Mouse (Mus musculus) liver, embryonic 12.5 days (tissue): ENCODE measurements at regions not wholly inside any gene's neighbourhood (a gene's known extent, or its start where the extent isn't known, plus 50 kb on each side); places are given as distances from the start of the nearest gene placed in this dataset.

Source experiments
- ATAC-seq: fragments of 200-750 bp; cut with Nextera tagmentation; 2 replicates; pipeline ENCODE4 v1.8.0; 2017; ENCODE audit warnings: moderate number of reproducible peaks, mild to moderate bottlenecking, moderate library complexity
- H3K27ac ChIP-seq: fragments of 300-500 bp; sonication (generic); 2 replicates; pipeline ENCODE4 v1.5.1; 2016; ENCODE audit warnings: mild to moderate bottlenecking
- H3K27me3 ChIP-seq: fragments of 300-500 bp; sonication (generic); replicated peaks from 2 replicates; pipeline ENCODE4 v1.6.1; 2016; ENCODE audit warnings: mild to moderate bottlenecking, moderate library complexity
- H3K36me3 ChIP-seq: fragments of 300-500 bp; sonication (generic); 2 replicates; pipeline ENCODE4 v1.6.1; 2016; ENCODE audit warnings: mild to moderate bottlenecking, moderate library complexity
- H3K4me1 ChIP-seq: fragments of 300-500 bp; sonication (generic); 2 replicates; pipeline ENCODE4 v1.6.1; 2016
- H3K4me2 ChIP-seq: fragments of 300-500 bp; sonication (generic); 2 replicates; pipeline ENCODE4 v1.6.1; 2016; ENCODE audit warnings: mild to moderate bottlenecking, moderate library complexity
- H3K4me3 ChIP-seq: fragments of 300-500 bp; sonication (generic); 2 replicates; pipeline ENCODE4 v1.5.1; 2016; ENCODE audit warnings: mild to moderate bottlenecking, moderate library complexity
- H3K9ac ChIP-seq: fragments of 300-500 bp; sonication (generic); 2 replicates; pipeline ENCODE4 v1.6.1; 2016; ENCODE audit warnings: mild to moderate bottlenecking, moderate library complexity
- H3K9me3 ChIP-seq: fragments of 300-500 bp; sonication (generic); replicated peaks from 2 replicates; pipeline ENCODE4 v1.6.1; 2016; ENCODE audit warnings: mild to moderate bottlenecking, moderate library complexity
- WGBS: fragments of 180-500 bp; shearing (Covaris S2); methylation state at CpG from one replicate; pipeline ENCODE4 v1.1.7; 2016; ENCODE audit not compliant: insufficient replicate concordance; 5-methylcytosine and 5-hydroxymethylcytosine counted together

DNA sequence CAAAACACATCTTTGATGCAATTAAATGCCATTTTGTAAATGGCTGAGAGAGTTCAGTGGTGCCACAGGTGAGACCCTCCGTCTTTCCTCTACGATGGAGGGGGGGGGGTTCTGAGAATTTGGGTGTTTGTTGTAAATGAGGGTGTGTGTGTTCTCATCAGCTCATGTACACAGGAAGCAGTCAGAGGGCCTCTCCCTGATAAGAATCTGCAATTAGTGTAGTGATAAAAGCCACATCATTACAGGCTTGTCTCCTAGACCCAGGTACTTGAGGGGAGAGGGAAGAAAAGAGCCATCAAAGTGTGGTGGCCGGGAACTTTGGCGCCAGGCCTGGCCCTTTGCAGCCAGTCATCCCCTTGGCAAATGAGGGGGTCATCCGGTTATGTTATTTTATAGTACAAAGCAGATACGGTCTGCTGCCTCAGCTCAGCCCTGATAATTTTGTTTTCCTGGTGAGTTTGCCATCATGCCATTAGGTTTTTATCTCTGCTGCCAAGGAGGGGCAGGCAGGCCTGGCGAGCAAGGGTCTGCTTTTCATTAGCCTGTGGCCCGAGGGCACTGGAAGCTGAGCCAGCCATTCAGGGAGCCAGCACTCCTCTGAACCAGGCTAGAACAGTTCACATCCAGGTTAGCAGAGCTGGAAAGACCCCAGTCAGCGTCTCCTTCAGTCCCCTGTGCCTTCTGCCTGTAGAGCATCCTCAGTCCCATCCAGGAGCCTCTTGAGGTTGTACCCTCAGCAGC lies 59.7 kb downstream of the H2al1j start:
- Histone ChIP-seq H3K4me3 (no peak overlapping the region), H3K36me3 (no peaks in the 10 kb centered on the region), H3K27me3 (0 out of 2 replicates have a peak, but pooled peaks cover 5% of the 10 kb centered on the region), H3K4me1 (no peaks in the 10 kb centered on the region), H3K9ac (no peak overlapping the region), H3K4me2 (no peak overlapping the region), H3K27ac (no peak overlapping the region), H3K9me3 (no peaks in the 10 kb centered on the region)
- ATAC-seq, result no peak
- WGBS, result 51% methylated on average over 9 of the region's 9 CpGs

DNA sequence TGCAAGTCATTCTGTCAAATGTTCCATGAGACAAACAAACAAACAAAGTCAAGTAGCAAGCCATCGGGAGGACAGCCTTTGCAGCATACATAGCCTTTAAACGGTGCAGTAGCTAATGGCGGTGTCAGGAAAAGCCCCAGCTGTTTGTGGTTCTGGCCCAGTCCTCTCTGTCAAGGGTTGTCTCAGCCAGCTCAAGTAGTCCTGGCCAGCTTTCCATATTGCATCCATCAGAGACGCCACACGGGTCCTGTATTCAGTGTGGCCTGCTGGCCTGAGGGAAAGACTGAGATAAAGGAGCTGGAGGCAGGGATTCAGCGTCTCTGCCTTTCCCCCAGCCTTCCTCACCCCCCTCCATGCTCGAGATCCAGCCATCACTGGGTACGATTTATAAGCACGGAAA lies 61.2 kb downstream of the H2al1j start:
- WGBS, result 67% methylated on average over 9 of the region's 9 CpGs
- no peak for ATAC-seq

DNA sequence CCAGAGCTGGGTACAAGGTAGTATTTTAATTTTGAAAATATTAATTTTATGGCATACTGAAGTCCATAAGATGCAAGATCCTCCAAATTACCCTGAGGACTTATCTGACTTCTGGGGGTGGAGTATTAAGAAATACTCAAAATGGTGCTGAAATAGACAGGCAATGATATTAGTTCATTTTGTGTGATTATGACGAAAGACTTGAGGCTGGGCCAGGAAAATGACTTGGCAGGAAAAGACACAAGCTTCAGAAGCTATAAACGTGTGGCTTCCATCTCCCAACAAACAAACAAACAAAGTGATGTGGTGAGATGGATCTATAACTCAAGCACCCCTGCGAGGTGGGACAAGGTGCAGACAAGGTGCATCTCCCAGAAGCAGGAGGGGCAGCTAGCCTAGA lies 72.8 kb downstream of the H2al1j start:
- no peak overlapping the region for H3K4me2 ChIP-seq
- H3K9me3 ChIP-seq, result peaks cover 4% of the 10 kb centered on the region
- WGBS, result 59% methylated on average over 3 of the region's 3 CpGs
- H3K27ac ChIP-seq, result no peak overlapping the region
- peaks cover under 1% of the 10 kb centered on the region; the same call in 1 of the 2 replicates for H3K27me3 ChIP-seq
- no peak for ATAC-seq
- H3K9ac ChIP-seq, result no peak overlapping the region
- H3K4me1 ChIP-seq, result no peaks in the 10 kb centered on the region
- no peak overlapping the region for H3K4me3 ChIP-seq
- H3K36me3 ChIP-seq, result no peaks in the 10 kb centered on the region

More for the DNA sequence above, 61.2 kb downstream of the H2al1j start:
- Histone ChIP-seq H3K36me3 (no peaks in the 10 kb centered on the region), H3K4me2 (no peak overlapping the region), H3K27me3 (0 out of 2 replicates have a peak, but pooled peaks cover 5% of the 10 kb centered on the region), H3K4me3 (no peak overlapping the region), H3K9me3 (no peaks in the 10 kb centered on the region), H3K9ac (no peak overlapping the region), H3K4me1 (no peaks in the 10 kb centered on the region), H3K27ac (no peak overlapping the region)

DNA sequence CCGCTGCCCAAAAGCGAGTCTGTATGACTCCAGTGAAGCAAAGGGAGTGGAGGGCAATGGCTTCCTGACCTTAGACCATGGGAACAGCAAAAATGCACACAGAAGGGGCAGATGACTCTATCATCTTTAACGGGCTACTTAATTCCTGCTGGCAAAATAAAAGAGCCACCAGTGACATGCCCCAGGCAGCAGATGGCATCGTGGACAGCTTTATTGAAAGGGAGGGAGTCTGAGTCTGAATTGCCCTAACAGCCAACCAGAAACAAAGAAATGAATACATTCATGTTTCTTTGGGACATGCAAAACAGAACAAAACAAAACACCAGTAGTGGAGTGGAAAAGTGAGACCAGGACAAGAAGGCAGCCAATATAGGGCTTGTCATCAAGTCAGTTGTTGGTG lies 76.7 kb downstream of the H2al1j start:
- H3K27me3 ChIP-seq, result peaks cover 4% of the 10 kb centered on the region; the same call in 1 of the 2 replicates

DNA sequence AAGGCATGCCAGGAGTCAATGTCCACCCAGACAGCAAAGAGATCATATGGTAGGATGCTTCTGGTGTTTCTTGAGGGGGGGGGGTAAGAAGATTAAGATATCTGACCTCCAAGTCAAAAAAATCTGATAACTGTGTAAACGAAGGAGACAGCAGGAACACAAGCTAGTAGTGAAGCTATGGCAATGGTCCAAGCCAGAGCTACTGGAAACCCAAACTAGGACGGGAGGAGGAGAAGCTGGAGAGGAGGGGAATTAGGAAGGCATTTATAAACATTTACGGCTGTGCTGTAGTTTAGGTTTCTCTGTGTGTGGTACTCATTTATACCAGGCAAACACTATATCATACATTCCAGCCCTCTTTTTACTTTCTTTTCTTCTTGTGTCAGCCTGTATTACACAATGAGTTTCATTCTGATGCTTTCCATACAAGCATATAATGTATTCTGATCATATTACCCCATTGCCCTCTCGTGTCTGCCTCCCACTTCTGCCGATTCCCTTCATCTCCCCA lies 84.7 kb downstream of the H2al1j start:
- peaks cover 11% of the 10 kb centered on the region; the same call in 1 of the 2 replicates for H3K4me1 ChIP-seq
- no peak for ATAC-seq
- H3K9ac ChIP-seq, result no peak overlapping the region
- no peak overlapping the region for H3K27ac ChIP-seq
- 59% methylated on average over 5 of the region's 5 CpGs for WGBS
- H3K27me3 ChIP-seq, result 0 out of 2 replicates have a peak, but pooled peaks cover 8% of the 10 kb centered on the region
- no peak overlapping the region for H3K4me3 ChIP-seq
- no peak overlapping the region for H3K4me2 ChIP-seq
- H3K36me3 ChIP-seq, result no peaks in the 10 kb centered on the region
- no peaks in the 10 kb centered on the region for H3K9me3 ChIP-seq

More for the DNA sequence above, 76.7 kb downstream of the H2al1j start:
- Histone ChIP-seq H3K4me2 (no peak overlapping the region), H3K9ac (no peak overlapping the region), H3K4me1 (no peaks in the 10 kb centered on the region), H3K36me3 (no peaks in the 10 kb centered on the region), H3K4me3 (no peak overlapping the region), H3K27ac (no peak overlapping the region), H3K9me3 (peaks cover 4% of the 10 kb centered on the region)
- 65% methylated on average over 4 of the region's 4 CpGs for WGBS
- no peak for ATAC-seq

DNA sequence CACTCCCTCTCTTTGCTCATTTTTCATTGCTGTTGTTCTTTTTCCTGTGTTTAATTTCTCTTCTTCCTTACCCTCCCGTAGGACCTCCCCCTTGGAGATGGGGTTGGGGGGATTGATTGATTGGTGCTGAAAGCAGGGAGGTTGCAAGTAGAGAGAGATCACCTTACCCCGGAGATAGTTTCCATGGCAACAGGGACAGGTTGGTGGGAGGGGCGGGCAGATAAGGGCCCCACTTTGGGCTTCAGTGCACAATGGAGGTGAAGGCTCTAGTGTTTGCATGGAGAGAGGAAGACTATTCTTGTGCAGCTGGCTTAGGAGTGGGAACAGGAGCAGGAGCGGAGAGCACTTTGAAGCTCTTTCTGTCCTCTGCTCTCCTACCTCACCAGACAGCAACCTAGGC lies 88.0 kb downstream of the H2al1j start:
- WGBS, result 23% methylated on average over 3 of the region's 4 CpGs
- Histone ChIP-seq H3K27ac (no peak overlapping the region), H3K36me3 (no peaks in the 10 kb centered on the region), H3K9ac (no peak overlapping the region), H3K9me3 (no peaks in the 10 kb centered on the region), H3K4me2 (no peak overlapping the region), H3K27me3 (peaks cover 14% of the 10 kb centered on the region; the same call in 1 of the 2 replicates), H3K4me1 (peaks cover 11% of the 10 kb centered on the region; the same call in 1 of the 2 replicates), H3K4me3 (no peak overlapping the region)
- ATAC-seq, result no peak

DNA sequence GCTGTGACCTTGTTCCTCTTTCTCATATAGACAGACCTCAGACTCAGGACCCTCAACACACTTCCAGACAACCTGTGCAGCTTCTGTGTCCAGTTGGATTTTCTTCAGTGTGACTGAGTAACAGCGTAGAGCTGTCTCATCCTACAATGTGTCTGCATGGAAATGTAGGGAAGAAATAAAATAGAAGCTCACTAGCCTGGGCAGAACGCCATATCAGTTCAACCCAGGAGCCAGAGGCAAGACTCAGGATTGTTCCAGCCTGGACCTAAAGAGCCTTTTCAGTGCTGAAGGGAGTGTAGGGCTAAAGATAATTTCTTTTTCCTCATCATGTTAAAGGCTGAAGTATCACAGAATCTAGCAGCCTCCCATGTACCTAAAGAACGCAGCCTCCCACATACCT lies 88.9 kb downstream of the H2al1j start:
- whole genome bisulfite sequencing, result 68% methylated on average over 3 of the region's 3 CpGs
- no peaks in the 10 kb centered on the region for H3K9me3 ChIP-seq
- peaks cover 18% of the 10 kb centered on the region; the same call in 1 of the 2 replicates for H3K27me3 ChIP-seq
- H3K27ac ChIP-seq, result no peak overlapping the region
- no peaks in the 10 kb centered on the region for H3K36me3 ChIP-seq
- ATAC-seq, result no peak
- no peak overlapping the region for H3K4me2 ChIP-seq
- H3K9ac ChIP-seq, result no peak overlapping the region
- no peak overlapping the region for H3K4me3 ChIP-seq
- peaks cover 11% of the 10 kb centered on the region; the same call in 1 of the 2 replicates for H3K4me1 ChIP-seq

DNA sequence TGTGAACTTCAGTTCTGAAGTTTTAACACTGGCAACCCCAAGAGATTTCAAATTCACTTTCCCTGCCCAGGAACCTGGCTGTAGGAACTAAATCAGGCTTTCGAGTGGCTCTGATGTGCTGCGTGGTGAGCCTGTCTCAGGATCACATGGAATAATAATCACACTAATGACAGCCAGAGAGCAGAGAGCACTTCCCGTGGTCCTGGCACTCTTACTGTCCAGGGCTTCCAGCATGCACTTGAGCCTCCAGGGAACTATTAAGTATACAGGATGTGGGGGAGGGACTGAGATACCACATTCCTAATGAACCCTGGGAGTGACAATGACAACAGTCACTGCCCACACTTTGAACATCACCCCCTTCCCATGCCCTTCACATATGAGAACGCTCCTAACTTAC lies 90.2 kb downstream of the H2al1j start:
- Histone ChIP-seq H3K9ac (no peak overlapping the region), H3K9me3 (no peaks in the 10 kb centered on the region), H3K27ac (no peak overlapping the region), H3K27me3 (peaks cover 18% of the 10 kb centered on the region; the same call in 1 of the 2 replicates), H3K4me2 (no peak overlapping the region), H3K4me1 (peaks cover 11% of the 10 kb centered on the region; the same call in 1 of the 2 replicates), H3K36me3 (no peaks in the 10 kb centered on the region), H3K4me3 (no peak overlapping the region)
- WGBS, result 46% methylated on average over 4 of the region's 4 CpGs
- no peak for ATAC-seq

DNA sequence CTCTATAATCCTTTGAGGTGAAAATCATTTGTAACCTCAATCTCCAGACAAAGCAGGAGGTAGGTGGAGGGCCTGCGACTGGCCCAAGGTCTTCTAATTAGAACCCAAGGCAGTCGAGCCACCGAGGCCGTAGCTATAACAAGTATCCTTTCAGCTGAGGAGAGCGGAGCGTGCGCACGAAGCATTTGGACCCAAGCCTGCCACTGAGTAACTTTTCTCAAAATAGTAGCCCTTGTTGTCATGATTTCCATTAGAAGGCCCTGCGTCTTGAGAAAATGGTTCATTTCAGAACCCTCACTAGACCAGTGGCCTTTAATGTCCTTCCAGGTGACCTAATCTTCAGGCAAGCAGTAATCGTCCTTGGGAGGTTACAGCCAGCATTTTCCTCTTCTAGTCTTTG lies 90.6 kb downstream of the H2al1j start:
- peaks cover 18% of the 10 kb centered on the region; the same call in 1 of the 2 replicates for H3K27me3 ChIP-seq
- no peaks in the 10 kb centered on the region for H3K36me3 ChIP-seq
- ATAC-seq, result no peak
- no peak overlapping the region for H3K4me3 ChIP-seq
- H3K27ac ChIP-seq, result no peak overlapping the region
- H3K9ac ChIP-seq, result no peak overlapping the region
- H3K9me3 ChIP-seq, result no peaks in the 10 kb centered on the region
- WGBS, result 81% methylated on average over 10 of the region's 10 CpGs
- H3K4me2 ChIP-seq, result no peak overlapping the region
- H3K4me1 ChIP-seq, result peaks cover 11% of the 10 kb centered on the region; the same call in 1 of the 2 replicates

DNA sequence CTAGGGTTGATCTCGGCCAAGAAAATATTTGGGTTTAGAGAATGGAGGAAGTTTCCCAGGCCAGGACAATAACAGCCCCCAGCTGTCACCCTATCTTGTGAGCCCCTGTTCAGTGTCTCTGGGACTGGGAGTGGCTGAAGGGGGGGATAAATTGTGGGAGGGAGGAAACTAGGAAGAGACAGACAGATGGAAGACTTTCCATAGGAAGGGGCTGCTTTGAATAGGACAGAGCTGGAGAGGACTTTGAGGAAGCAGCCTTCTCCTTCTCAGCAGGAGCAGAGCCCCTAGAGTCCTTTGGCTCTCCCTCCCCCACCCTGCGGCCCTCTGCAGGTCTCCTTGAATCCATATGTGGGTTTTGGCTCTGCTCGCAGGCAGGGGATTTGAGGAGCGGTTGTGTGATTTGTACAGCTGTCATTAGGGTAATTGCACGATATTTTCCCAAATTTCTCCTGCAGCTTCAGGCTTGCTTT lies 91.6 kb downstream of the H2al1j start:
- Histone ChIP-seq H3K4me1 (peaks cover 11% of the 10 kb centered on the region; the same call in 1 of the 2 replicates), H3K9me3 (no peaks in the 10 kb centered on the region), H3K4me2 (no peak overlapping the region), H3K4me3 (no peak overlapping the region), H3K27me3 (peaks cover 18% of the 10 kb centered on the region; the same call in 1 of the 2 replicates), H3K27ac (no peak overlapping the region), H3K36me3 (no peaks in the 10 kb centered on the region), H3K9ac (no peak overlapping the region)
- no peak for ATAC-seq
- 28% methylated on average over 5 of the region's 5 CpGs for WGBS

DNA sequence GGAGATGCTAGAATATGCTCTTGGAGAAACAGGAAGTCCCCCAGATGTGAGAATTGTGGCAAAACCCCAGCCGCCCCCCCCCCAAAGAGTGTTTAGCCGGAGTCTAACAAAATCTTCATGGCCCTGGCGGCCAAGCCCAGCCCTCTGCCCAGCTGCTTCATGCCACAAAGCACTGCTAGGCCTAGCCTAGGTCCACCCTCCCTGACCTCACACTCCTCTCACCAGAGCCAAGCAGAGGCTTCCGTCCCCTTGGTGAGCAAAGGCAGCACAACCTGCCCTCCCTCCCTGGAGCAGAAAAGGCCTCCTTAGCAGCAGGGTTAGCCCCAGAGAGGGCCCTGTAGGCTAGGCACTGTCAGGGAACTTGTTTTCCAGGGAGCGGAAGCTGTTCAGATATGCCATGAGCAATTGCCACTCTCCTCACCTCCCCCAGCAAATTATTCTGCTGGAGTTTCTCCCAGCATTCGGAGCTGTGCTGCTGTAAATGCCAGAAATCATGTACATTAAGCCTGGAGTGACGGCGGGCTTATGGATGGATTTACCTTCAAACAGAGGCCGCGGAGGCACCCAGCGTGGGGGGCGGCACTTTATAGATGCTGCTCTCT lies 104.9 kb downstream of the H2al1j start:
- no peaks in the 10 kb centered on the region for H3K4me1 ChIP-seq
- no peak for ATAC-seq
- no peaks in the 10 kb centered on the region for H3K36me3 ChIP-seq
- H3K9me3 ChIP-seq, result no peaks in the 10 kb centered on the region
- no peaks in the 10 kb centered on the region; the same call in 1 of the 2 replicates for H3K27me3 ChIP-seq
- no peak overlapping the region for H3K4me2 ChIP-seq
- no peak overlapping the region for H3K9ac ChIP-seq
- no peak overlapping the region for H3K27ac ChIP-seq
- H3K4me3 ChIP-seq, result no peak overlapping the region
- 67% methylated on average over 12 of the region's 12 CpGs for WGBS

DNA sequence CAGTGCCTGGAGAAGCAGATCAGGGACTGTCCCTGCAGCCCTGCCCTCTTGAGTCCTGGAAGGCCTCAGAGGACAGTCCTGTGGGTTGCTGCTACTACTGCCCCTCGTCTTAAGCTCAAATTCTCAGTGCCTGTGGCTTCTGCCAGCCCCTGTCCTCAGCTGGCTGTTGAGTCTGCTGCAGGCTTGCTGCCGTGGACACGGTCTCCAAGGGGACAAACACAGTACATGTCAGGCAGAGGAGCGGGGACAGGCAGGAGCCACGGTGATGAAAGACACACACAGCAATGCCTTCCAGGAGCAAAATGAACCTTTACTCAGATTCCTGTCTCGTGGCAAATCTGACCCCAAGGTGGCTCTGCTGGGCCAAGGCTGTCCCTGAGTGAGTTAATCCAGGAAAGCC lies 107.7 kb downstream of the H2al1j start:
- Histone ChIP-seq H3K4me2 (no peak overlapping the region), H3K36me3 (no peaks in the 10 kb centered on the region), H3K4me3 (no peak overlapping the region), H3K27ac (no peak overlapping the region), H3K9me3 (no peaks in the 10 kb centered on the region), H3K4me1 (no peaks in the 10 kb centered on the region), H3K27me3 (no peaks in the 10 kb centered on the region; the same call in 1 of the 2 replicates), H3K9ac (no peak overlapping the region)
- no peak for ATAC-seq
- 44% methylated on average over 6 of the region's 6 CpGs for WGBS
